Mouse (Mus musculus) layer of hippocampus, postnatal 25 days (tissue): ENCODE results near the gene Hoxa11. TPM values are rescaled to one million over a fixed set of nuclear protein-coding genes. Genes with fewer than 3 reads are reported as not detected.

Experiments used
- DNase-seq, 2 experiments: peaks; one replicate each; pipeline ENCODE4 v3.0.0; 2022; ENCODE audit warnings: mixed read lengths in 2 of 2, low spot score in 1 of 2; ENCODE audit errors: extremely low spot score in 1 of 2
- total RNA-seq, 2 experiments: library from RNA; stranded (reverse); gene quantifications; 2 replicates each; pipeline ENCODE4 v1.2.3; 2021

Hoxa11 gene
- total RNA-seq, 2 experiments from 2014 or later, result not detected

DNA sequence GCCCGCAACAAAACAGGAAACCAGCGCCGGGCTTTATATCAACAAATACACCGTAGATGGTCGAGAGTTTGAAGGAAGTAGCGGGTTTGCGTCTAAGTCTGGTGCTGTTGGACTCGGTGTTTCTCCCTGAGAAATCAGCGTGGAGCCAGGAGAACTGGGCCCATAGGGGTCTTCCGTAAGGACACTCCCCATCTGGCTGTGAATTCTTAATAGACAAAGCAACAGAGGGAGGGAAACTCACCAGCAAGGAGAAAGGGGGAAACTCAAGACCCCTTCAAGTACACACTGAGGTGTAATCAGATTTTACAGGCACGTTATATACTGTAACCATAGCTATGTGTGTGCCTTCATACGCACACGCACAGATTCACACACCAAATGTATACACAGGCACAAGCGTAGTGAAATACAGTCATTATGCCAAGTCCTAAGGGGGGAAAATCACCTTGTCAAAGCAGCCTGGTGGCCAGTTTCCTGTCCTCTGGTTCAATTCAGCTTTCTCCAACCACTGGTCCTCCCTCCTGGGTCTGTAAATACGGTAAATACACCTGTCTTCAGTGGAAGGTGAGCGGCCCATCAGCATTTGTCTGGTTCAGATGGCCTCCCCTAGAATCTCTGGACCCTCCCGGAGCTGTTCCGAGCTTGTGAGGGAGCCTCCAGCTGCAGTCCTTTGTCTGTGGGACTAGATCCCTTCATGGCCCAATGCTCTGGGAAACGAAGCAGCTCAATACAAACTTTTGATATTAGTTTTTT is 20.5 kb upstream of the Hoxa11 start:
- no peak for DNase-seq

GRCm38 (mm10) chr6:52265306-52265912 is 19.8 kb upstream of the Hoxa11 start:
- DNase-seq, result no peak

- DNase-seq, result no peak
Observed at GRCm38 (mm10) chr6:52264106-52264790, 18.6 kb upstream of the Hoxa11 start.

DNA sequence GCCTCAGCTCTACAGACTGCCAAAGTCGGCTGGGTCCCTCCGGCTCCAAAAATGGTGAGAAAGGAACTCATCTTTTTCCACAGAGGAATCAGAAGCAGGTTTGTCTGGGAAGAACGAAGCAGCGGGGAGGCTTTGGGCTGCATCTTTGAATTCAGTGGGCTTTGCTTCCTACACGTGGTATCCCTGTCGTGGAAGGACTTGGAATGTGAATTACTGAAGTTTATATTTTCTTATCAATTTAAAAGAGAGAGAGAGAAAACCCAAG is 17.6 kb upstream of the Hoxa11 start:
- DNase-seq, result no peak

DNA sequence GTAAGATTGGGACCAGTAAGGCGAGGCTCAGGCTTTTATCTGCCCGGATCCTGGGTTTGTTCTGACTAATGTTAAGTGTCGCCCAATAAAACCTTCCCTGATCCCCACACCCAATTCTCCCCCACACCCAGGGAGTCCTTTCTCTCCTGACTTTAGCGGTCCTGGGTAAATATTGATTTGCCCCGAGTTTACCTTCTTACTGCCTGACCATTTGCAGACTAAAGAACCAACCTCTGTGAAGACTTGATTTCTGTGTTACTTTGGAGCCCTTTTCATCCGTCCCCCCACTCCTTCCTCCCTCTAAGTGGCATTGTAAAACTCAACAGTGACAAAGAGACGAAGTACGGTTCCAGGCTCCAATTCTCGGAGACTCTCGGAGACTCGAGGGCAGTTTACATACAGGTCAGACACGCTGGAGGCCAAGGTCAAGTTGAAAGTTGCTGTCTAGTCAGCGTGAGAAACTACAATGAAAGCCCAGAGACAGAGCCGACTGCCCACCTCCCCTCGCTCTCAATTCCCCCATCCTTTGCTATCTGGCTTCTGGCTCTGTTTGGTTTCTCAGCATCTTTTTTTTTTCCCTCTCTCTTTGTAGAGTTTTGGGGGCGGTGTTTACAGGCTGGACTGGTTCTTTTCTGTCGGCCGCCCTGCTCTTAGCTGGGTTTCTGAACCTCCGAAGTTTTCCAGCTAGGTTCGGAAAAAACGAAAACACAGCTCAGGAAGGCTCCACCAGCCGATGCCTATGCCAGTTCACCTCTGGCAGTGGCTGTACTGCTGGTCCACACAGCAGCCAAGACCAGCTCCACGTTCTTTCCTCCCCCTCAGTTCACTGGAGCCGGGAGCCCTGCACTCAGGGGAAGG is 17.1 kb upstream of the Hoxa11 start:
- DNase-seq, result no peak

GRCm38 (mm10) chr6:52261751-52262462 is 16.3 kb upstream of the Hoxa11 start:
- DNase-seq, result no peak

DNA sequence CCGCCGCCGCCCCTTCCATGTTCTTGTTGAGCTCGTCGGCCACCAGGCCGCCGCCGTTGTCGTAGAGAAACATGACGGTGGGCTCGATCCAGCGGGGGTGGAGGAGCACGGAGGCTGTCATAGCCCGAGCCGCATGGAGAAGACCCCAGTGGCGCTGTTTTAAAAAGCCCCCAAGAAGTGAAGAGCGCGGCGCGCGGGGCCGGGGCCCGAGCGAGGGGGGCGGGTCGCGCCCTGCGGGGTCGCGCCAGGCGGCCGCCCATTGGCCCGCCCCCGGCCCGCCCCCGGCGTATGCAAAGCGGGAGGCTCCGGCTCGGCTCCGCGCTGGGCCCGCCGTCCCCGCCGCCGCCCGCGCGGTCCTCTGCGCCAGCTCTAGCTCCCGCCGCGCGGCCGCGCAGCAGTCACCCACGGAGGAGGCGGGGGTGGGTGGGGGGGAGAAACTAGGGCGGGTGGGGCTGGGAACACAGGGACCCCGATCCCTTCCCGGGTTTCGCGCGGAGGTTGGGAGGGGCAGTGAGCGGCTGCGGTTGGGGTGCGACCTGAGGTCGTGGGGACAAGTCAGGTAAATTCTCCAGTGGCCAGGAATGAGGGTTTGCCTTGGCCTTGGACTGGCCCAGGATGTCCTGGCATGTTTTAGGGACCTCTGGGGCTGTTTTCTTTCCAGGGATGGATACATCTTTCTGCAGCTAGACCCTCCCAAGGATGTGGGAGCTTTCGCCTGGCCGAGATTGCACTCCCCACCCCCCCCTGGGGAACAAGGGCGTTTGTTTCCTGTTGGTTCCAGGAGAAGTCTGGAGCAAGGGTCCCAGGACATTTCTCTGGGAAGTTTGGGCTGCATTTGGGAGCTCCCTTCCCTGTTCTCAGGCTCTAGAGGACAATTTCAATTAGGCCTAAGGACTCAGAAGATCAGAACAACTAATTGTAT is 15.3 kb upstream of the Hoxa11 start, which contains the start of gene Hoxa13:
Gene Hoxa13, minus strand, starts transcription at position 227 of the 922 bp plus-strand sequence.
- DNase-seq, result no peak

DNA sequence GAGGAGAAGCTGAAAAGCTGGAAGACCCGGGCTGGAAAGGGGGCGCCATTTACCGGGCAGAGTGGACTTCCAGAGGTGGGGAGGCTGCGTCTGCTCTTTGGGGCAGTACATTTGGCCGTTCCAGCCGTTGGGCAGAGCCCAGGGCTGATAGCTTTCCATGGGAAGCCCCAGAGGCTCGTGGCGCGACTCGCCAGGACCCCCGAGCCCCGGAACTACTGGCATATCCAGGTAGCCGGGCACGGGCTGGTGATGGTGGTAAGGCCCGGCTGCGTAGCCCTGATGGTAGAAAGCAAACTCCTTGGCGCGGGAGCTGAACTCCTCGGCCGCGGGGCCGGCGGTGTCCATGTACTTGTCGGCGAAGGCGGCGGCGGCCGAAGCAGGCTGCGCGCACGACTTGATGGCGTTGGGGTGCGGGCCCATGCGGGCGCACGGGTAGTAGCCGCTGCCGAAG is 14.2 kb upstream of the Hoxa11 start:
- DNase-seq, result no peak

DNA sequence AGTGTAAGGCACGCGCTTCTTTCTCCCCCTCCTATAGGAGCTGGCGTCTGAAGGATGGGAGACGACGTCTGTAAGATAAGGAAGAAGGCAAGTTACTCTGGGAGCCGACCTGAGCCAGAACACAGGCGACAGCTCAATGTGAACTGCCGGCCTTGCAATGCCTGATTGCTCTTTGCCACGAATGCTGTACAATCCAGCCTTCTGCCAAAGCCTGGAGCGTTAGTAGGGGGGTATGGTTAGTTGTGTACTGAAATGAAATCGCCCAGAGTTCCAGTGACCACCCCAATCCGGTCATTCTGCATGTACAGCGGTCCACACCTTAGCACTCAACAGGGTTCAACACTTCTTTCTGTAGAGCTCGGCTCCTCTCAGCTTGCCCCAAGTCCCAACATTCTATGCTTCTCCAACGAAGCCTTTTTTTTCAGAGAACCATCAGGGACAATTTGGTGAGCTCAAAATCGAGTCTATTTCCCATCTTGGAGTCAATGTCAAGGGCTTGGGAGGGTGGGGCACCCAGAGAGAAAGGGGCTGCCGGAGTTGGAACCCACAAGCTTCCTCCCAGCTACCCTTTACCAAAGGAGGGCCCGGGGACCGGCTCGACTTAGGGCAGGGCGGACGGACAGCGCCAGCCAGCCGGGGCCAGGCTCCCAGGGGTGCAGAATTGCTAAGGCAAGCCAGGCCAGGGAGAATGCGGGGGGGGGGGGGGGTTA is 13.6 kb upstream of the Hoxa11 start:
- no peak for DNase-seq

GRCm38 (mm10) chr6:52256956-52257355 is 11.3 kb upstream of the Hoxa11 start:
- peak; percentile 62 to 89 for DNase-seq

GRCm38 (mm10) chr6:52253511-52254500 is 8.2 kb upstream of the Hoxa11 start:
- no peak for DNase-seq

DNA sequence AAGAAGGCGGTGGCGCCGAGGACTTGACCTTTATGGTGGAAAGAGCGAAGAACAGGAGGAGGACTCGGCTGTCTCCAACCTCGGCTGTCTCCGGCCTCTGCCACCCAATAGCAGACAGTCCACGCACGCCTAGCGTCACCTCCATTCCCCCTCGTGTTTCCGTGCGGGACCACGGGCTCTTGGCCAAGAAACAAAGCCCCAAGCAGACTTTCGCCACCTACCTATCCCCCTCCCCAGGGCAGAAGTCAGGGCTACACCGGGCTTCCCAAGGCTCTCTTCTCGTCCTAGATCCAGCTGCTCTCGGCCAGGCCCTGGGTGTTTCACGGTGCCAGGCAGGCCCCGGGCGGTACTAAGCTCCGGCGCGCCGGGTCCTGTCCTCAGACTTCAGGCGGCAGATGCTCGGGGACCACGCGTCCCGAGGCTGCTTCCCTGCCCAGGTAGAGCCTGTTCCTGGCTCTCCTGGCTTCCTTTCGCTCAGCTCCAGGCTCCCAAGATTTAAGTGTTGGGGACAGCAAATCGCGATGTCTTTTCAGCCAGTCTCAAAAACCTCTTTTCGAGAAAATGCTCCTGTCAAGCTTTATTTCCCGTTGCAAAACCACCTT is 7.3 kb upstream of the Hoxa11 start:
- no peak for DNase-seq

DNA sequence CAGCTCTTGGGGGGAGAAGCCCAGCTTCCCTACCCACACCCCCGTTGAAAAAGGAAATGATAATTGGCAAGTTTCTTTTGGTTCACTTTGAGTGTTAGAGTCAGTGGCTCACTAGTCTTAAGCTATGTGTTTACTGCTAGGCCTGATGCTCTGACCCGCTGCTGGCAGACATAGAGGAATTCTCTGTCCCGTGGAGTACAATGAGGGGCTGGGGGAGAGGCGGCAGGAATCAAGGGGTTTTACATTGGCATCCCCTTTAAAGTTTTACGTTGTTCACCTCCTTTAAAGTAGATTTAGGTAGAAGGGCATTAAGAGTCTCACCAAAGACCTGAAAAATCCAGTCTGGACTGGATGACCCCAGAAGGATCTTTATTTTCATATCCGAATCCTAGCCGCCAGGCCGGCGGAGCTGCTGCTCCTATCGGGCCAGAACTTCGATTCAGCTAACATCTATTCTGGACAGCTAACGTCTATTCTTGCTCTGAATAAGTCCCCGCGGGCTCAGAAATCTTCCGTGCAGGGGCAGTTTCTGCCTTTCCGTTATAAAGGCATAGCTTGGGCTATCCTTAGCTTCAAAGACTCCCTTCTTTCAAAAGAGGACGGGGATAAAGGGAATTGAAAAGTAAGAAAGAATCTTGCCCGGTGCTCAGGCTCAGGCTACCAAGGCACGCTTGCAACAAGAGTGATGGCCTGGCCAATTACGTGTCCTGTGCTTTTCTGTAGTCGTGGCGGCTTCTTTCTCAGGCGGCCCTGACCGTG is 6.6 kb upstream of the Hoxa11 start:
- no peak for DNase-seq

GRCm38 (mm10) chr6:52251177-52251879 is 5.7 kb upstream of the Hoxa11 start:
- no peak for DNase-seq

- DNase-seq, result no peak
Observed at GRCm38 (mm10) chr6:52249826-52250225, 4.2 kb upstream of the Hoxa11 start.

- DNase-seq, result no peak
Observed at GRCm38 (mm10) chr6:52249415-52249738, 3.8 kb upstream of the Hoxa11 start.
